Mouse (Mus musculus) CH12.LX (cell line): ENCODE data around the gene Cuedc1. TPM values are rescaled to one million over a fixed set of nuclear protein-coding genes. Genes with fewer than 3 reads are reported as not detected.

Experiments
- DNase-seq: peaks from one replicate; pipeline ENCODE4 v3.0.0-alpha.2; 2013; ENCODE audit errors: extremely low read depth
- H3K27ac ChIP-seq: 2 replicates; pipeline ENCODE4 v1.5.1; 2012; ENCODE audit warnings: low read depth, mild to moderate bottlenecking, control low read depth, moderate library complexity; ENCODE audit not compliant: insufficient read depth
- H3K27me3 ChIP-seq: replicated peaks from 2 replicates; pipeline ENCODE3; 2012; ENCODE audit warnings: inconsistent platforms
- H3K36me3 ChIP-seq, 2 experiments: replicated peaks in 1 of 2; 2 replicates each; pipeline versions ENCODE3 to v1.6.1; 2012; ENCODE audit warnings: inconsistent platforms in 1 of 2, low read length in 1 of 2, mild to moderate bottlenecking in 1 of 2, mixed read lengths in 1 of 2, moderate library complexity in 1 of 2; ENCODE audit not compliant: control insufficient read depth in 1 of 2, insufficient read depth in 1 of 2
- H3K4me1 ChIP-seq, 2 experiments: 2 replicates each; pipeline ENCODE4 v1.6.1; 2012; ENCODE audit warnings: inconsistent platforms in 1 of 2, moderate library complexity in 1 of 2; ENCODE audit not compliant: insufficient read depth in 2 of 2, control insufficient read depth in 1 of 2
- H3K4me2 ChIP-seq: 2 replicates; pipeline ENCODE4 v1.6.1; 2012; ENCODE audit warnings: low read depth, mild to moderate bottlenecking, control low read depth; ENCODE audit not compliant: poor library complexity, insufficient read depth, severe bottlenecking
- H3K4me3 ChIP-seq, 3 experiments: fragments of 150-350 bp in 1 of 3; sonication (generic) in 1 of 3; replicated peaks in 1 of 3; 2 replicates each; pipeline versions ENCODE3 to v1.5.1; 2011 to 2012; ENCODE audit warnings: low read depth in 2 of 3, low read length in 2 of 3, mild to moderate bottlenecking in 2 of 3, moderate library complexity in 2 of 3, control low read depth in 1 of 3, improper control_type of control experiment in 1 of 3, inconsistent platforms in 1 of 3, mixed read lengths in 1 of 3; ENCODE audit not compliant: poor library complexity in 1 of 3
- H3K79me2 ChIP-seq: replicated peaks from 2 replicates; pipeline ENCODE4 v1.6.1; 2012; ENCODE audit warnings: mild to moderate bottlenecking, moderate library complexity; ENCODE audit not compliant: control insufficient read depth, poor library complexity, insufficient read depth, severe bottlenecking; ENCODE audit errors: extremely low read depth
- H3K9ac ChIP-seq: 2 replicates; pipeline ENCODE4 v1.6.1; 2012; ENCODE audit warnings: low read depth, mild to moderate bottlenecking, control low read depth, moderate library complexity; ENCODE audit not compliant: insufficient read depth
- H3K9me3 ChIP-seq: replicated peaks from 2 replicates; pipeline ENCODE3; 2012; ENCODE audit warnings: low read length, inconsistent platforms, mixed read lengths
- BHLHE40 ChIP-seq: IDR thresholded peaks from 2 replicates; pipeline ENCODE4 v1.6.1; 2011; ENCODE audit warnings: mild to moderate bottlenecking, low read depth, low read length, improper control_type of control experiment
- ETS1 ChIP-seq: conservative IDR thresholded peaks from 2 replicates; pipeline ENCODE4 v1.6.1; 2012; ENCODE audit warnings: low read depth, mild to moderate bottlenecking, inconsistent platforms, low read length, improper control_type of control experiment, moderate library complexity
- IRF4 ChIP-seq: IDR thresholded peaks from 2 replicates; pipeline ENCODE4 v1.6.1; 2014; ENCODE audit warnings: low read depth, mild to moderate bottlenecking, inconsistent platforms, low read length, improper control_type of control experiment
- JUND ChIP-seq: conservative IDR thresholded peaks from 2 replicates; pipeline ENCODE4 v1.6.1; 2011; ENCODE audit warnings: low read depth, low read length, improper control_type of control experiment
- MAZ ChIP-seq: IDR thresholded peaks from 2 replicates; pipeline ENCODE4 v1.6.1; 2012; ENCODE audit warnings: low read depth, mild to moderate bottlenecking, inconsistent platforms, low read length, improper control_type of control experiment, moderate library complexity
- NELFE ChIP-seq: IDR thresholded peaks from 2 replicates; pipeline ENCODE4 v1.6.1; 2011; ENCODE audit warnings: low read depth, low read length, improper control_type of control experiment
- PAX5 ChIP-seq: IDR thresholded peaks from 2 replicates; pipeline ENCODE4 v1.6.1; 2012; ENCODE audit warnings: low read length, inconsistent platforms, mixed read lengths
- POLR2A ChIP-seq: IDR thresholded peaks from 2 replicates; pipeline ENCODE4 v1.6.1; 2011; ENCODE audit warnings: low read depth, mild to moderate bottlenecking, improper control_type of control experiment, low read length
- POLR2AphosphoS2 ChIP-seq: IDR thresholded peaks from 2 replicates; pipeline ENCODE4 v1.6.1; 2011; ENCODE audit warnings: low read depth, low read length, improper control_type of control experiment
- SIN3A ChIP-seq: IDR thresholded peaks from 2 replicates; pipeline ENCODE4 v1.6.1; 2012; ENCODE audit warnings: low read length, improper control_type of control experiment, inconsistent platforms
- SMC3 ChIP-seq: IDR thresholded peaks from 2 replicates; pipeline ENCODE4 v1.6.1; 2011; ENCODE audit warnings: low read depth, low read length, improper control_type of control experiment
- TCF12 ChIP-seq: IDR thresholded peaks from 2 replicates; pipeline ENCODE4 v1.6.1; 2014; ENCODE audit warnings: low read depth, mild to moderate bottlenecking, inconsistent platforms, low read length, improper control_type of control experiment
- UBTF ChIP-seq: IDR thresholded peaks from 2 replicates; pipeline ENCODE4 v1.6.1; 2012; ENCODE audit warnings: low read depth, mild to moderate bottlenecking, inconsistent platforms, low read length, improper control_type of control experiment, moderate library complexity
- USF2 ChIP-seq: conservative IDR thresholded peaks from 2 replicates; pipeline ENCODE4 v1.6.1; 2011; ENCODE audit warnings: low read depth, low read length, improper control_type of control experiment
- ZC3H11A ChIP-seq: IDR thresholded peaks from 2 replicates; pipeline ENCODE4 v1.6.1; 2012; ENCODE audit warnings: low read depth, mild to moderate bottlenecking, inconsistent platforms, low read length, improper control_type of control experiment
- ZMIZ1 ChIP-seq: IDR thresholded peaks from 2 replicates; pipeline ENCODE4 v1.6.1; 2012; ENCODE audit warnings: low read depth, mild to moderate bottlenecking, inconsistent platforms, low read length, improper control_type of control experiment
- dilution Hi-C: fragments of 300-500 bp; cut with MboI; formaldehyde crosslinking; loops from 2 replicates; pipeline ENCODE4 v1.14.3; 2020; ENCODE audit warnings: low sequenced_read_pairs; ENCODE audit not compliant: extremely low pct_unique_long_range_greater_than_20kb, extremely low pct_ligation_motif_present
- in situ Hi-C: fragments of 300-500 bp; cut with MboI; formaldehyde crosslinking; loops from 3 replicates; pipeline ENCODE4 v1.14.3; 2019; ENCODE audit warnings: low sequenced_read_pairs, low pct_ligation_motif_present, low pct_unique_long_range_greater_than_20kb, mixed read lengths
- polyA plus RNA-seq: library from polyadenylated mRNA; unstranded; fragments of >175 nt; gene quantifications from 2 replicates; pipeline ENCODE4 v1.2.1, GENCODE M21; 2012; ENCODE audit warnings: low read depth; ENCODE audit not compliant: insufficient read length
- total RNA-seq, 2 experiments: library from RNA; depleted of rRNA; stranded (reverse); fragments of 300-350 nt in 1 of 2; fragments of >200 nt in 1 of 2; gene quantifications; 2 replicates each; pipeline ENCODE4 v1.2.3; 2012 to 2014

Cuedc1 gene
- total and polyA plus RNA-seq, 3 experiments, result 0.20 to 0.51 (median 0.47) TPM

DNA sequence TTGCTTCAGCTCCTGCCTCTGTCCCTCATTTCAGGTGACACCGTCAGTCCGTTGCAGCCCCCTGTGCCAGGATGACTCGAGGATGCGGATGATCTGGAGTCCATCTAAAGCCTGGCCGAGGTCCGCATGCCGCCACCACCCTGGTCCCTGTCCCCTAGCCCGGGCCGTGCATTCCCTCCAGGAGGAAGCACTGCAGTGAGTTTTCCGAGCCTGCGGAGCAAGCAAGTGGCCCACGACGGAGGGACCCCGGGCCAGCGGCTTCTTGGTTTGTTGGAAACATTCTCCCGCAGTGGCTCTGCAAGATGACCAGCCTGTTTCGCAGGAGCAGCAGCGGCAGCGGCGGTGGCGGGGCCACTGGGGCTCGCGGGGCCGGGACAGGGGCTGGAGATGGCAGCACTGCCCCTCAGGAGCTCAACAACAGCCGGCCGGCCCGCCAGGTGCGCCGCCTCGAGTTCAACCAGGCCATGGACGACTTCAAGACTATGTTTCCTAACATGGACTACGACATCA, 71.7 kb downstream of the Cuedc1 start:
- Histone ChIP-seq H3K4me2 (no peak overlapping the region), H3K27me3 (peaks cover 75% of the 10 kb centered on the region), H3K36me3 (no peaks in the 10 kb centered on the region), H3K4me3 (no peak overlapping the region), H3K4me1 (peaks cover 0 to 3% of the 10 kb centered on the region in 2 experiments; a peak in 1 of 4 replicates), H3K9ac (no peak overlapping the region), H3K27ac (no peak overlapping the region), H3K79me2 (no peaks in the 10 kb centered on the region), H3K9me3 (no peaks in the 10 kb centered on the region)
- dilution Hi-C loops (no loop called here), in situ Hi-C loops (no loop called here)
- no peak for TF ChIP-seq ZC3H11A
- no peak for TF ChIP-seq SIN3A
- TF ChIP-seq IRF4, result no peak
- no peak for TF ChIP-seq UBTF
- no peak for TF ChIP-seq POLR2AphosphoS2
- no peak for TF ChIP-seq ETS1
- no peak for TF ChIP-seq NELFE
- no peak for TF ChIP-seq JUND
- TF ChIP-seq SMC3, result no peak
- TF ChIP-seq PAX5, result no peak
- no peak for TF ChIP-seq POLR2A
- TF ChIP-seq MAZ, result no peak
- no peak for TF ChIP-seq TCF12
- DNase-seq, result no peak

DNA sequence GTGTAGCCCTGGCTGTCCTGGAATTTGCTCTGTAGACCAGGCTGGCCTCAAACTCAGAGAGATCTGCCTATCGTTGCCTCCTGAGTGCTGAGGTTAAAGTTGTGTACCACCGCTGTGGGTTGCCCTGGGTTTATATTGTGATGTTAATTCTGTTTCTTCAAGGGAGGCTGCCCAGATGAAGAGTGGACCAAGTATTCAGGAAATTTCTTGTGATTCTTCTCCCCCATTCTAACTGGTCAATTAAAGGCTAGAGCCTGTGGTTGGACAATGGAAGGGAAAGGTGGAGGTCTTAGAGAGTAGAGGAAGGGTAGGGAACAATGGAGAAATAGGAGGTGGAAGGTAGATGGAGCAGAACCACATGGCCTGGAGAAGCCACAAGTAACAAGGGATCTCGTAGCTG, 72.7 kb downstream of the Cuedc1 start:
- Histone ChIP-seq H3K9ac (no peak overlapping the region), H3K27ac (no peak overlapping the region), H3K27me3 (peaks cover 70% of the 10 kb centered on the region), H3K4me2 (no peak overlapping the region), H3K4me3 (no peak overlapping the region), H3K4me1 (no peaks in the 10 kb centered on the region; a peak in 1 of 4 replicates), H3K79me2 (no peaks in the 10 kb centered on the region), H3K36me3 (no peaks in the 10 kb centered on the region), H3K9me3 (no peaks in the 10 kb centered on the region)
- dilution Hi-C loops, result no loop called here
- in situ Hi-C loops, result no loop called here
- TF ChIP-seq ZMIZ1 (no peak), TCF12 (no peak)
- no peak for DNase-seq

DNA sequence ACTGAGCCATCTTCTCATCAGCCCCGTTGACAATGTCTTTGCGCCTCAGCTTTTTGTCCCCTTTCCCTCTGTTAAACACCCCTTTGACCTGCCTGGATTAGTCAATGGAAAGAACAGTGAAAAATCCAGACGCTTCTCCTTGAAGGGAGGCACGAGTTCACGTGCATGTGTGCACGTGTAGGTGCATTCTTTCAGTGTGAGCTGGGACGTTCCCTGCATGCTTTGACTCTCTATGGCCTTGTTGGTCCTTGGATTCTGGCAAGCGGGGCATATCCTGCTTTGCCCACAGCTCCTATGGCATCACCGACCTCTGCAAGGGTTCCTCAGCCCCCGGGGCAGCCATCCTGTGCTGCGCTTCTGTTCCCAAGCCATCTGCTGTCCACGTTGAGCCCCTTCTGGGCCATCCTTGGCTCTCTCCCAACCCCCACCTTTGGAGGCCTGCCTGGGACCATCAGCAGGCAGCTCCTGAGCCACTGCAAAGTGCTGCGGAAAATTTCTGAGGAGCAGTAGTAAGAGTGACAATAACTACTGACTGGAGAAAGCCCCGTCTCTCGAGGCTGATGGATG, 74.1 kb downstream of the Cuedc1 start:
- DNase-seq, result no peak
- H3K4me3 ChIP-seq, result no peak overlapping the region
- H3K4me1 ChIP-seq, result no peaks in the 10 kb centered on the region; a peak in 1 of 4 replicates
- no peaks in the 10 kb centered on the region for H3K79me2 ChIP-seq
- H3K27ac ChIP-seq, result no peak overlapping the region
- H3K27me3 ChIP-seq, result peaks cover 60% of the 10 kb centered on the region
- TF ChIP-seq BHLHE40 (0 out of 2 replicates have a peak, but pooled peaks have one; percentile 22), USF2 (no peak)
- H3K9ac ChIP-seq, result no peak overlapping the region
- no peak overlapping the region for H3K4me2 ChIP-seq
- dilution Hi-C loops (no loop called here), in situ Hi-C loops (no loop called here)
- H3K9me3 ChIP-seq, result peaks cover 2% of the 10 kb centered on the region
- no peaks in the 10 kb centered on the region for H3K36me3 ChIP-seq
